ENCODE assay signal across 13 mouse cellular contexts in genomic region chr12:91683096-91683495, GRCm38 (mm10).
DNase-seq lines count a peak whose midpoint lies in the region; ATAC-seq and TF ChIP-seq lines count a peak whose summit lies in the region.
"Had no signal": no experiment of that assay in that cellular context is flagged by ENCODE, and none has a peak within 500 bp of the region (broad histone marks: within the 10 kb centered on the region; RNA-seq: fewer than 3 reads in every experiment).

No protein-coding gene starts in this region.

- intact Hi-C loops in gastrocnemius, postnatal 36 days (cut with DNase I): no loop called here

- H3K27ac ChIP-seq in limb, embryonic 12.5 days: no peak overlapping the region
- no peak overlapping the region for H3K27ac ChIP-seq in limb, embryonic 10.5 days
- 0 out of 2 replicates have a peak overlapping the region, but pooled peaks have one; percentile 30 for H3K27ac ChIP-seq in embryonic facial prominence, embryonic 12.5 days
- no peak overlapping the region for H3K27ac ChIP-seq in hindbrain, embryonic 12.5 days
- no peak overlapping the region for H3K27ac ChIP-seq in midbrain, postnatal 0 days (ENCODE audit: low read depth, low read length)
- H3K27ac ChIP-seq: liver, embryonic 14.5 days had no signal

- peaks cover 41% of the 10 kb centered on the region for H3K4me1 ChIP-seq in limb, embryonic 12.5 days (replicated peaks)
- peaks cover 40% of the 10 kb centered on the region for H3K4me1 ChIP-seq in limb, embryonic 10.5 days
- peaks cover 35% of the 10 kb centered on the region for H3K4me1 ChIP-seq in embryonic facial prominence, embryonic 12.5 days
- H3K4me1 ChIP-seq in hindbrain, embryonic 12.5 days: peaks cover 40% of the 10 kb centered on the region
- H3K4me1 ChIP-seq in midbrain, postnatal 0 days (ENCODE audit: insufficient read depth, low read length): peaks cover 12% of the 10 kb centered on the region; the same call in 1 of the 2 replicates

- no peaks in the 10 kb centered on the region for H3K27me3 ChIP-seq in limb, embryonic 12.5 days
- H3K27me3 ChIP-seq in limb, embryonic 10.5 days (ENCODE audit: low read depth, poor library complexity, severe bottlenecking): no peaks in the 10 kb centered on the region
- H3K27me3 ChIP-seq in embryonic facial prominence, embryonic 12.5 days: no peaks in the 10 kb centered on the region
- no peaks in the 10 kb centered on the region for H3K27me3 ChIP-seq in hindbrain, embryonic 12.5 days
- no peaks in the 10 kb centered on the region for H3K27me3 ChIP-seq in midbrain, postnatal 0 days (ENCODE audit: insufficient read depth, low read length)

- 67% methylated on average over 3 of the region's 3 CpGs for WGBS in limb, embryonic 12.5 days
- 74% methylated on average over 3 of the region's 3 CpGs for WGBS in limb, embryonic 10.5 days
- 72% methylated on average over 3 of the region's 3 CpGs for WGBS in embryonic facial prominence, embryonic 12.5 days
- 60% methylated on average over 3 of the region's 3 CpGs for WGBS in hindbrain, embryonic 12.5 days
- WGBS in midbrain, postnatal 0 days: 64% methylated on average over 3 of the region's 3 CpGs

- H3K4me3 ChIP-seq in limb, embryonic 12.5 days (replicated peaks): no peak overlapping the region
- H3K4me3 ChIP-seq in limb, embryonic 10.5 days: no peak overlapping the region
- H3K4me3 ChIP-seq in embryonic facial prominence, embryonic 12.5 days: peak overlapping the region; percentile 11; the same call in 1 of the 2 replicates
- no peak overlapping the region for H3K4me3 ChIP-seq in hindbrain, embryonic 12.5 days
- no peak overlapping the region for H3K4me3 ChIP-seq in midbrain, postnatal 0 days (ENCODE audit: low read depth, low read length)

- H3K9me3 ChIP-seq in limb, embryonic 12.5 days: no peaks in the 10 kb centered on the region
- H3K9me3 ChIP-seq in limb, embryonic 10.5 days (replicated peaks): no peaks in the 10 kb centered on the region
- no peaks in the 10 kb centered on the region for H3K9me3 ChIP-seq in embryonic facial prominence, embryonic 12.5 days
- no peaks in the 10 kb centered on the region for H3K9me3 ChIP-seq in hindbrain, embryonic 12.5 days (replicated peaks)
- no peaks in the 10 kb centered on the region for H3K9me3 ChIP-seq in midbrain, postnatal 0 days (ENCODE audit: low read length)

- H3K4me2 ChIP-seq in limb, embryonic 12.5 days: no peak overlapping the region
- peak overlapping the region; percentile 43 for H3K4me2 ChIP-seq in embryonic facial prominence, embryonic 12.5 days (replicated peaks)
- peak overlapping the region; percentile 50 for H3K4me2 ChIP-seq in hindbrain, embryonic 12.5 days (replicated peaks)
- H3K4me2 ChIP-seq in midbrain, postnatal 0 days (ENCODE audit: low read depth, low read length, poor library complexity, severe bottlenecking): peak overlapping the region; percentile 29; the same call in 1 of the 2 replicates

- peak; percentile 35; the same call in 1 of the 2 replicates for ATAC-seq in limb, embryonic 12.5 days (ENCODE audit: insufficient number of reproducible peaks, insufficient read depth, low FRiP score, low TSS enrichment, low read depth)
- ATAC-seq in embryonic facial prominence, embryonic 12.5 days (ENCODE audit: insufficient number of reproducible peaks, insufficient read depth, low FRiP score, low TSS enrichment): no peak
- 0 out of 2 replicates have a peak, but pooled peaks have one; percentile 3 for ATAC-seq in hindbrain, embryonic 12.5 days (ENCODE audit: low FRiP score)
- ATAC-seq in midbrain, postnatal 0 days (ENCODE audit: low FRiP score): no peak
- no peak for ATAC-seq in granulocyte monocyte progenitor cell, adult 5-6 weeks (replicated peaks; ENCODE audit: poor library complexity, severe bottlenecking)
- ATAC-seq: inflammation-experienced regulatory T-cells, adult 6 months had no signal

- H3K9ac ChIP-seq in limb, embryonic 12.5 days (replicated peaks): no peak overlapping the region
- H3K9ac ChIP-seq in embryonic facial prominence, embryonic 12.5 days: no peak overlapping the region
- H3K9ac ChIP-seq in hindbrain, embryonic 12.5 days: no peak overlapping the region
- no peak overlapping the region for H3K9ac ChIP-seq in midbrain, postnatal 0 days (replicated peaks; ENCODE audit: low read length, poor library complexity, severe bottlenecking)
- H3K9ac ChIP-seq: liver, embryonic 14.5 days had no signal

- no peak for TF ChIP-seq CTCF in midbrain, postnatal 0 days (IDR thresholded peaks at IDR 0.05)

- no peak for DNase-seq in limb, embryonic 10.5 days (ENCODE audit: low spot score)
- no peak for DNase-seq in midbrain, postnatal 0 days (ENCODE audit: low spot score)
- DNase-seq in cerebellum, postnatal 14 days: no peak
- DNase-seq in gastrocnemius, postnatal 36 days: no peak
- DNase-seq: adrenal gland, adult 8-10 months; cerebellum, adult 18-20 months; thymus, adult 2 months had no signal

- no peaks in the 10 kb centered on the region for H3K36me3 ChIP-seq in limb, embryonic 12.5 days
- H3K36me3 ChIP-seq in limb, embryonic 10.5 days: no peaks in the 10 kb centered on the region
- H3K36me3 ChIP-seq in embryonic facial prominence, embryonic 12.5 days: no peaks in the 10 kb centered on the region
- no peaks in the 10 kb centered on the region for H3K36me3 ChIP-seq in hindbrain, embryonic 12.5 days
- no peaks in the 10 kb centered on the region for H3K36me3 ChIP-seq in midbrain, postnatal 0 days (ENCODE audit: insufficient read depth, low read length)

Comparison
In these comparisons a context has a peak if more than half of its experiments do, and no peak if none do; other contexts are left out.
1. ATAC-seq: peak in limb, embryonic 12.5 days (single experiment) and hindbrain, embryonic 12.5 days (single experiment); none in embryonic facial prominence, embryonic 12.5 days (single experiment), midbrain, postnatal 0 days (single experiment) and granulocyte monocyte progenitor cell, adult 5-6 weeks (single experiment).